Mouse (Mus musculus) intestine, embryonic 16.5 days (tissue): ENCODE measurements around the gene Chchd6. TPM values are rescaled to one million over a fixed set of nuclear protein-coding genes. Genes with fewer than 3 reads are reported as not detected.

Experiments
- ATAC-seq: fragments of 200-750 bp; cut with Nextera tagmentation; 2 replicates; pipeline ENCODE4 v1.8.0; 2017; ENCODE audit warnings: moderate TSS enrichment, moderate library complexity
- H3K27ac ChIP-seq: fragments of 300-500 bp; sonication (generic); 2 replicates; pipeline ENCODE4 v1.5.1; 2014; ENCODE audit warnings: mild to moderate bottlenecking, low read length
- H3K27me3 ChIP-seq: fragments of 300-500 bp; sonication (generic); replicated peaks from 2 replicates; pipeline ENCODE4 v1.6.1; 2014; ENCODE audit warnings: low read length, control low read depth, mixed read lengths; ENCODE audit not compliant: control insufficient read depth, insufficient read depth
- H3K36me3 ChIP-seq: fragments of 300-500 bp; sonication (generic); 2 replicates; pipeline ENCODE4 v1.6.1; 2014; ENCODE audit warnings: low read length, control low read depth; ENCODE audit not compliant: control insufficient read depth, insufficient read depth
- H3K4me1 ChIP-seq: fragments of 300-500 bp; sonication (generic); 2 replicates; pipeline ENCODE4 v1.6.1; 2014; ENCODE audit warnings: low read length, control low read depth, mixed read lengths; ENCODE audit not compliant: control insufficient read depth, insufficient read depth
- H3K4me2 ChIP-seq: fragments of 300-500 bp; sonication (generic); 2 replicates; pipeline ENCODE4 v1.6.1; 2014; ENCODE audit warnings: low read depth, low read length, control low read depth
- H3K4me3 ChIP-seq: fragments of 300-500 bp; sonication (generic); 2 replicates; pipeline ENCODE4 v1.5.1; 2014; ENCODE audit warnings: mild to moderate bottlenecking, low read length
- H3K9ac ChIP-seq: fragments of 300-500 bp; sonication (generic); 2 replicates; pipeline ENCODE4 v1.6.1; 2014; ENCODE audit warnings: low read depth, low read length
- H3K9me3 ChIP-seq: fragments of 300-500 bp; sonication (generic); 2 replicates; pipeline ENCODE4 v1.6.1; 2016; ENCODE audit warnings: low read length, control low read depth; ENCODE audit not compliant: control insufficient read depth
- whole genome bisulfite sequencing: fragments of 180-500 bp; shearing (Covaris S2); extraction: QIAGEN DNeasy Blood & Tissue Kit; methylation state at CpG from one replicate; pipeline ENCODE4 v1.1.7; 2014; 5-methylcytosine and 5-hydroxymethylcytosine counted together
- polyA plus RNA-seq: library from polyadenylated mRNA; unstranded; fragments of >200 nt; fragmentation: Nextera tagmentation; extraction: Ambion mirVana; gene quantifications from 2 replicates; pipeline ENCODE4 v1.2.1, GENCODE M21; 2015

Gene Chchd6
- polyA plus RNA-seq, 1 experiment from 2014 or later, result 41.3 TPM

GRCm38 (mm10) chr6:89549157-89549556 is 46.3 kb downstream of the Chchd6 start:
- Histone ChIP-seq H3K27me3 (no peaks in the 10 kb centered on the region), H3K9me3 (no peaks in the 10 kb centered on the region), H3K4me3 (no peak overlapping the region), H3K4me2 (no peak overlapping the region), H3K36me3 (no peaks in the 10 kb centered on the region), H3K4me1 (no peaks in the 10 kb centered on the region), H3K27ac (no peak overlapping the region), H3K9ac (no peak overlapping the region)
- no peak for ATAC-seq
- 58% methylated on average over 3 of the region's 3 CpGs for WGBS

DNA sequence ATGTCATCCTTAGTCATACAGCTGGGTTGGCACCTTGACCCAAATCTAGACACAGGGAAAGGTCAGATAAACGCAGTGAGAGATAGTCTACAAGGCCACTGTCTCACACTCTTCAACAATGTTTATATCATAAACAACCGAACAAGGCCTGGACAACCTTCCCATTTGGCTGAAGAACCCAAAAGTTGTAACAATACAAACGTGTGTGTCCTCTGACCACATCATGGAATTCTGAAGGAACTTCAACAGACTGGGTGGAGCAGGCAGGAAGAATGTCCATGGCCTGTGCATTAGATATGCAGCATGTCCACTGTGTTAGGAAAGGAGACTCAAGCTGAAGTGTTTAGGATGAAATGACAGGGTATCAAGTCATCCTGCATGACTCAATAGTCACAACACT is 47.5 kb downstream of the Chchd6 start:
- WGBS, result 69% methylated on average over 3 of the region's 3 CpGs
- Histone ChIP-seq H3K9ac (no peak overlapping the region), H3K9me3 (no peaks in the 10 kb centered on the region), H3K4me2 (no peak overlapping the region), H3K27ac (no peak overlapping the region), H3K4me1 (no peaks in the 10 kb centered on the region), H3K36me3 (no peaks in the 10 kb centered on the region), H3K4me3 (no peak overlapping the region), H3K27me3 (no peaks in the 10 kb centered on the region)
- ATAC-seq, result no peak

DNA sequence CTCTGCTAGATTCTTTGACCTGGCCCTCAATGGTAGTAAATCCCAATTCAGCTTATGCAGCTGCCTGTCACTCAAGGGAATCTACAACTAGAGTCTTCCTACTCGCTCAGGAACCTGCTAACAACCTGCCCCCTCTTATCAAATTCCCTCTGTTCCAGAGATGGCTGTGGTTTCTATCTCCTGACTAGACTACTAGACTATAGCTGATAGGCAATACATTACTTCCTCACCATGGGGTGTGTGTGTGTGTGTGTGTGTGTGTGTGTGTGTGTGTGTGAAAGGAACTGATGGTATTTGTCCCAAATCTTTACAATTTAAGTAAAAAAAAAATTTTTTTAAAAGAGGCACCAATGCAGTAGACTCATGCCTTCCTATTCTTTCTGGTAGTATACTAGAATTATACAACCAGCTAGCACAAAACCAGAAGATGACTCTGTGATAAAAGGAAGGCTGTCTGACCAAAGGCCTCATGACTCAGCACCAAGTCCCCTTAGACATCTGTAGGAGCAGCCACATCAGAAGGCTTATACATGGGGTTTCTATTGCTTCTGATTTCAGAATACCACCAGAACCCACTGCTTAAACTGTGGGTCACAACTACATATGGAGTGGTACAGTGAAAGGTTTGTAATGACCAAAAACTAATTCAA is 57.2 kb downstream of the Chchd6 start:
- ATAC-seq, result no peak
- H3K4me3 ChIP-seq, result no peak overlapping the region
- H3K27me3 ChIP-seq, result no peaks in the 10 kb centered on the region
- no peaks in the 10 kb centered on the region for H3K36me3 ChIP-seq
- no peak overlapping the region for H3K4me2 ChIP-seq
- H3K4me1 ChIP-seq, result no peaks in the 10 kb centered on the region
- H3K9ac ChIP-seq, result no peak overlapping the region
- 83% methylated on average over 1 of the region's 1 CpGs for WGBS
- H3K27ac ChIP-seq, result no peak overlapping the region
- no peaks in the 10 kb centered on the region for H3K9me3 ChIP-seq

DNA sequence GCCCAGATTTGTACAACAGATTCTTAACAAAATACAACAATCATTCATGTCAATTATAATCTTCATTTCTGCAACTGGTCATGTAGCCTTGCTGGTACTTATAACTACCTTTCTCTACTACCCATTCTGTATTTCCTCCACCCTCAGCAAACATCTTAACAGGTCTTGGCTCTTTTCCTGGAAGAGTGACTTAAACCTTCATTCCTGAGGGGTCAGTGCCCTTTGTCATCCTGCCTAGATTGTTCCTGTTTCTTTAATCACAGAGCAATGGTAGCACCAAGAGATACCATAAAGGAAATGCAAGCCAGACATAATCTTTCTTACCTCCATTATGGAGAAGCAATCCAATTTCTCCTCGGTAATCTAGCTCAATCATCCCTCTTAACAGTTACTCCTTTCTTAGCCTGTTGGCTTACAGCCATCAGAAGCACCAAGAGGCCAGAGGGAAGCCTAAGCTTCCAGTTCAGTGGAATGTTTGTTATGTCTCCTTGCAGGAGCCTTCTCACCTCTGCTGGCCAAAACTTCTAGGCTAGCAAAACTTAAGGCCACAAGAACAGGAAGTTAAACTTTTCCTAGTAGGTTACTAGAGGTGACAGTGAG is 59.7 kb downstream of the Chchd6 start:
- H3K9ac ChIP-seq, result no peak overlapping the region
- ATAC-seq, result no peak
- no peaks in the 10 kb centered on the region for H3K36me3 ChIP-seq
- WGBS, result 58% methylated on average over 1 of the region's 1 CpGs
- no peaks in the 10 kb centered on the region for H3K4me1 ChIP-seq
- H3K27me3 ChIP-seq, result no peaks in the 10 kb centered on the region
- no peak overlapping the region for H3K4me3 ChIP-seq
- no peak overlapping the region for H3K4me2 ChIP-seq
- H3K9me3 ChIP-seq, result no peaks in the 10 kb centered on the region
- no peak overlapping the region for H3K27ac ChIP-seq

DNA sequence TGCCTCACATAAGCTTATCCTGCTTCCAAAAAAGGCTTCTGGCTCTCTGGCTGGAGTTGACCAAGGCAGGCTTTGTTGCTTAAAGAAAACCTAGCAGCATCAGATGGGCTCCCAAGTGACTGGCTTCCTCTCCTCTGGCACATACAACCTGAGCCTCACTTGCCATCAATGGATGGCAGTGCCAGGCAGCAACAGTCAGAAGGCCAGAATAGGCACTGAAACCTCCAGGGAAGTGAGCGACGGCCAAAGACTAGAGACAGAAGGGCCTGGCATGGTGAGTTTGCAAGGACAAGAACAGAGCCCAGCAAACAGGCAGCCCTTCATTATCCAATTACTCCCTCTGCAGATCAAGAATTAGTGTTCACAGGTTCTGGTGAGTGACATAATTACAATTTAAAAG is 70.7 kb downstream of the Chchd6 start:
- no peaks in the 10 kb centered on the region for H3K36me3 ChIP-seq
- ATAC-seq, result no peak
- H3K9me3 ChIP-seq, result no peaks in the 10 kb centered on the region
- no peak overlapping the region for H3K4me3 ChIP-seq
- no peaks in the 10 kb centered on the region for H3K27me3 ChIP-seq
- no peak overlapping the region for H3K4me2 ChIP-seq
- no peak overlapping the region for H3K9ac ChIP-seq
- H3K4me1 ChIP-seq, result no peaks in the 10 kb centered on the region
- 76% methylated on average over 2 of the region's 2 CpGs for WGBS
- H3K27ac ChIP-seq, result no peak overlapping the region

DNA sequence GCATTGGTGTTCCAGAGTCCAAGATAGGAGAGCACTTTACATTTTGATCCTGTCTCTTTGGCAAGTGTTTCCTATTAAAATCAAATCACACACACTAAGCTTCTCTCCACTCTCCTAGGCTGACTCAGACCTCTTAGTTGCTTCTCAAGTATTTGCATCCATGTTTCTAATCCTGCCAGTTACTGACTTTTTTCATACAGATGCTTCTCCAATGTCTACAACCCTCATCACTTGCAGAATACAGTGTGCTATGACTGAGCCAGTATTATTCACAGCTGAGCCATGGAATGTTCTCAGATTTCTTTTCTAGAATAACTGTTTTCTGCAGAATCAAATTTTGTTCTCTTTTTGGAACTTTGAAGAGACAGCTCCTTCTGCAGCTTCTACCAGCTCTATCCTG is 85.3 kb downstream of the Chchd6 start:
- Histone ChIP-seq H3K9me3 (no peaks in the 10 kb centered on the region), H3K27me3 (no peaks in the 10 kb centered on the region), H3K36me3 (no peaks in the 10 kb centered on the region), H3K4me2 (no peak overlapping the region), H3K4me1 (no peaks in the 10 kb centered on the region), H3K4me3 (no peak overlapping the region), H3K27ac (no peak overlapping the region), H3K9ac (no peak overlapping the region)
- ATAC-seq, result no peak

GRCm38 (mm10) chr6:89508725-89509124 is 86.7 kb downstream of the Chchd6 start:
- no peak for ATAC-seq
- Histone ChIP-seq H3K27me3 (no peaks in the 10 kb centered on the region), H3K9me3 (no peaks in the 10 kb centered on the region), H3K9ac (no peak overlapping the region), H3K4me1 (no peaks in the 10 kb centered on the region), H3K4me2 (no peak overlapping the region), H3K36me3 (no peaks in the 10 kb centered on the region), H3K27ac (no peak overlapping the region), H3K4me3 (no peak overlapping the region)
- 59% methylated on average over 2 of the region's 2 CpGs for WGBS

GRCm38 (mm10) chr6:89508263-89508662 is 87.2 kb downstream of the Chchd6 start:
- H3K4me3 ChIP-seq, result no peak overlapping the region
- no peak overlapping the region for H3K9ac ChIP-seq
- ATAC-seq, result no peak
- H3K27ac ChIP-seq, result no peak overlapping the region
- no peak overlapping the region for H3K4me2 ChIP-seq
- H3K4me1 ChIP-seq, result no peaks in the 10 kb centered on the region
- no peaks in the 10 kb centered on the region for H3K36me3 ChIP-seq
- no peaks in the 10 kb centered on the region for H3K9me3 ChIP-seq
- H3K27me3 ChIP-seq, result no peaks in the 10 kb centered on the region

DNA sequence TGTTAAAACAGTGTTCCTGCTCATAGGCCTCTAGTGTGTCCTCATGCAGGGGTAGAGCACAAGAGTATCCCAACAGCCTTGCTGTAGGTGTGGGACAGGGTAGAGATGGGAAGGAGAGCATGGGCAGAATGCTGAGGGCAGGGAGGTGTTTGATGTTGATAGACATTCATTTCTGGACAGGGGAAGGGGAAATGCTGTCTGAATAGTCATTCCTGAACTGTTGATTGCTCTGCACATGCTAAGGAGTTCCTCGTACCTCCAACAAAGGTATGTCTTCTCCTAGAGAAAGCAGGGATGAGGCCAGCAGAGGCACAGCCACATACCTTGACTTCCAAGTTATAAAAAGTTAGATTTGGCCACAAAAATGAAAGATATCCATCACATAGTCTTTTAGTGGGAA is 95.5 kb downstream of the Chchd6 start:
- no peak for ATAC-seq
- 84% methylated on average over 1 of the region's 1 CpGs for WGBS
- H3K4me1 ChIP-seq, result 0 out of 2 replicates have a peak, but pooled peaks cover 5% of the 10 kb centered on the region
- H3K9me3 ChIP-seq, result no peaks in the 10 kb centered on the region
- H3K4me2 ChIP-seq, result no peak overlapping the region
- no peak overlapping the region for H3K4me3 ChIP-seq
- H3K27ac ChIP-seq, result no peak overlapping the region
- H3K36me3 ChIP-seq, result no peaks in the 10 kb centered on the region
- H3K27me3 ChIP-seq, result no peaks in the 10 kb centered on the region
- no peak overlapping the region for H3K9ac ChIP-seq
